Mouse (Mus musculus) cerebellum, adult 18-20 months (tissue): ENCODE measurements around the gene Lemd1.

Experiments
- DNase-seq, 2 experiments: peaks; one replicate each; pipeline ENCODE4 v3.0.0; 2021

The Lemd1 gene

DNA sequence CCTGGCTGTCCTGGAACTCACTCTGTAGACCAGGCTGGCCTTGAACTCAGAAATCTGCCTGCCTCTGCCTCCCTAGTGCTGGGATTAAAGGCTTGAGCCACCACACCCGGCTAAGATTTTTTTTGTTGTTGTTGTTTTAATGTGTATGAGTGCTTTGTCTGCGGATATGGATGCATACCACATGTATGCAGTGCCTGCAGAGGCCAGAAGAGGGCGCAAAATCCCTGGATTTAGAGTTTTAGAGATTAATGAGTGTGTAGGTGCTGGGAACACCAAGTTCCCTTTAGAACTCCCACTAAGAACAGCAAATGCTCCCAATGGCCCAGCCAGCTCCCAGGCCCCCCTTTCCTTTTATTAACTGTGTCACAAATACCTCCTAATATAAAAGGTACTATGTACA is 25.4 kb upstream of the Lemd1 start:
- DNase-seq = no peak

DNA sequence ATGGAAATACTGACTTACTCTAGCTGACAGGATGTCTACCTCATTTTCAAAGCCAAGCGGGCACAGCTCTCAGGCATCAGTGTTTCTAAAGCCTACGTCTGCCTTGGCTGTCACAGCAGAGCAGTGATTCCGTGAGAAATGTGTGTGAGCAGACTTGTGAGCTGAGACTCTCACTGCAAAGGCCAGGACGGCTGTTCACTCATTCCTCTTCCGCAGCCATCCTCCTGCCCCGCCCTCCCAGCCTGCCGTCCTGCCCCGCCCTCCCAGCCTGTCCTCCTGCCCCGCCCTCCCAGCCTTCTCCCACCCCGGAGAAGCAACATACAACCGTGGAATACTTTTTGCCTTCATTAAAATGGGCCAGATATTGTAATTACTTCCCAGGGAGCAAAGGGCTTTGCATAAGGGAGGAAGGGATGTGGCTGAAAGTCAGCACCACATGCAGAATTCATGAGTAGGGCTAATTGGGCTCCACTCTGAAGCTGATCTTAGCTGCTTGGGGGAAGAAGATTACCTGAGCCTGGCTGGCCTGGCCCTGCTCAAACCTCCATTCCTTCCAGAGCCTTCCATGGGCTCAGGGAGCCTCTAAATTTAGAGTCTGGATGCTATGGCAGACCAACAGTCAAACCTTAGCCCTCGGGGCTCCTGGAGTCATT is 23.0 kb upstream of the Lemd1 start:
- DNase-seq = peak in 1 of 2 experiments; percentile 17

DNA sequence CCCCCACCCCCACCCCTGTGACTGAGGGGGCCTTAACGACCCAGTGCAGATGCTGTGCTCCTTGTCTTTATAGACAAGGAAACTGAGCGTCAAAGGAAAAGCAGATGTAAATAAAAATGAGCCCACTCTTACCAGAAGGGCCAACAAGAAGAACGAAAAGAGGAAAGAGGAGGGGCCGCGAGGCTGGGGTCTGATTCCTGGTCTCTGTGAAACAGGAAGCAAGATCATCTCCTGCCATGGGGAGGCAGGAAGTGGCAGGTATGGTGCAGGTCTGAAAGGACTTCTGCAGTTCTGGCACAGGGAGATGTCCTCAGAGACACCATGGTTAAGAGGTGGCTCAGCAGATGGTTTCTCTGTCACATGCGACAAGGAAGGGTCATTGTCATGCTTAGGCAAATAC is 20.5 kb upstream of the Lemd1 start:
- no peak for DNase-seq

DNA sequence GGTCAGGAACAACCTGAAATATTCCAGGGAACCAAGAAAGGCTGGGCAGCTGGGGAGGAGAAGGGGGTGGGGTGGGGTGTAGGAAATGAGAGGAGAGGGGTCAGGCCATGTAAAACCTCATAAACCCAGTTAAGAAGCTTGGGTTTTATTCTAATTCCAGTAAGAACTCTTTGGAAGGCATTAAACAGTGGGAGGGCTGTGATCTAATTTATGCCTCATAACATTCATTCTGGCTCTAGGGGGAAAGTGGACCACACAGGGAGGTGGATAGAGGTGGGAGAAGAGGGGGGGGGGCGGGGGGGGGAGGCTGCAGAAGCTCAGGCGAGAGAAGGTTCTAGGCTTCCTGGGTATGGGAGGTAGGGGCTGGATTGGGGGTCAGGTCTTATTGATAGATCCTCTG is 19.6 kb upstream of the Lemd1 start:
- DNase-seq = no peak

DNA sequence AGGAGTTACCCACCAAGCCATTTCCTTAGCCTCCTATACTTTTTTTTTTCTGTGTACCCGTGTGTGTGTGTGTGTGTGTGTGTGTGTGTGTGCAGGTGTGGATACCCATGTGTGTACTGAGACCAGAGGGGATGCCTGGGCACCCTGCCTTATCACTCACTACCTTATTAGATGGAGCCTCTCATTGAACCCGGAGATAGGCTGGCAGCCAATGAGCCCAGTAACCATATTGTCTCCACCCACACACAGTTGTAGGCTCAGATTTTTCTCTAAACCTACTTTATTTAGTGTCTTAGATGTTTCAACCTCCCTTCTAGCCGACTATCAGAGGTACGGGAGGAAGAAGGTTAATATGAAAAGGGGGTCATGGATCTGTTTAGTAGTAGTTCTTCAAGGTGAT is 4.9 kb upstream of the Lemd1 start:
- DNase-seq = no peak

DNA sequence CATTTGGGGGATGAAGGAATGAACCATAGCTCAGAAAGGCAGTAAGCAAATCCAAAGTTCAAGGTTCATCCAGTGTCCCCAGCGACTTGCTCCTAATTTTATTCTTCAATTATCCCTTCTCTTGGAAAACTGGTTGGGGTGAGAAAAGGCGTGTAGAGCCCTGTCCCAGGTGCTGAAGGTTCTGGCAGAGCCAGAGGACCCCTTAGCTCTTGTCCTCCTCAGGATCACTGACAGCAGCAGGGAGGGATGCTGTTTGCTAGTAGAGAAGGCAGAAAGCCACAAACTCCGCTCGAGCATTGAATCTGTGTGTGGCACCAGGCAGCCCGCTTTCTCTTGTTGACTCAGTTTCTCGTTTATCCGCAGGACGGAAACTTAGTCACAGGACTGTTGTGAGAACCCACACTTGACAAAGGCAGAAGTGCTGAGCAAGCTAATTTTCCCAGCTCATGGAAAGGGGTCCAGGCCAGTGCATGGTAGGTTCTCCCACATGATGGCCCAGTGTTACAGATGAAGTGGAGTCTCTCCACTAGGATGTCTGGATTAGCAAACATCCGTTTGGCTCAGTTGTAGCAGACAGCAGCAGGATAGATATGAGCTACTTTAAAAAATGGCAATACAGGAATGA is 2.7 kb upstream of the Lemd1 start:
- no peak for DNase-seq

DNA sequence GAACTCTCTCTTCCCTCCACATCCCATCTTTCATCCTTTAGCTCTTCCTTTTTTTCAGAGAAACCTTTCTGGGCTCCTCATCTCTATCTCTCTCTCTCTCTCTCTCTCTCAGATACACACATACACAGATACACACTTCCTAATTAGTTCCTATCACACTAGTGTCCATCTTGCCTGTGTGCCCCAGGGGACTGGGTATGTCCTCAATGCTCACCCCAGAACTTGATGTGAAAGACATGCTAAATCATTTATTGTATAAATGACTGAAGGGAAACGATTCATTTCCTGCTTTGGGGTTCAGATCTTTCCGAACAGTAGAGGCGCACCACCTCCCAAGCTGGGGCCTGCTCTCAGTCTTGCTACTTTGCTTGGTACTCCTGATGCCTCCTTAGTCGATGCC is 2.0 kb upstream of the Lemd1 start:
- DNase-seq = no peak

DNA sequence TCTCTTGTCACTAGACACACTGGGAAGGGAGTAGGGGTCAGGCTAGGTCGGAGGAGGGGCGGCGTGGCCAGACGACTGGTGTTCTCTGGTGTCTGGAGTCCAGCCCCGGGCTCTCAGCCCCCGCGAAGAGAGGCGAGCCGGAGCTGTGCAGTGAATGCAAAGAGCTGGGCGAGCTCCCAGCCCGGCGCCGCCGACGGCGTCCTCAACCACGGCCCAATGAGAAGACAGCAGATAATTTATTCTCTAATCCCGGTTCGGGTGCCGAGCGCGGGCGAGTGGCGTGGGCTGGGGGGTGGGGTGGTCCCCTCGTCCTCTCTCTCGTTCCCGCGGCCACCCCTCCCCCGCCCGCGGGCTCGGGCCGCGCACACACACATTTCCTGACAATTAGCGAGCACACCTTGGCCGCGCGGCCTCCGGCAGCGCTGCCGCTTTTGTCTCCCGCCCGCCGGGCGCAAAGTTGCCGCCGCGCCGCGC is 1.2 kb upstream of the Lemd1 start:
- DNase-seq = peak; percentile 25 to 27

DNA sequence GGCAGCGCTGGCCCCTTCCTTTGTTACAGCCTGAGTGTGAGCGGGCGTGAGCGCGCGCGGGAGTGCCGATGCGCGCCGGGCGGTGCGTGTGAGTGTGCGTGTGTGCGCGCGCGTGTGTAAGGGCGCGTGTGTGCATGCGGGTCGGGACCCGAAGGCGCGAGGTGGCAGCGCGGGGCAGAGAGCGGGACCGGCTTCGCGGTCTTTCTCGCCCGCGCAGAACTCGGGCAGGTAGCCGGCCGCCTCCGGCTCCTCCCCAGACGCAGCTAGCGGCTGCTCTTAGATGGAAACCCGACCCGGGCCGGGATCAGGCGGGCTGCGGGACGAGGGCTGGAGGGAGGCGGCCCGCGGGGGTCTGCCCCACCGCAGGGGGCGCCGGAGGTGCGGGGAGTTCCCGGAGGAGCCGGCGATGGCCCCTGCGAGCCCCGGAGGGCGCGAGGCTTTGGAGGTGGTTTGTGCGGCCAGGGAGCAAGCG is 574 bp upstream of the Lemd1 start:
- peak in 1 of 2 experiments; percentile 35 for DNase-seq

DNA sequence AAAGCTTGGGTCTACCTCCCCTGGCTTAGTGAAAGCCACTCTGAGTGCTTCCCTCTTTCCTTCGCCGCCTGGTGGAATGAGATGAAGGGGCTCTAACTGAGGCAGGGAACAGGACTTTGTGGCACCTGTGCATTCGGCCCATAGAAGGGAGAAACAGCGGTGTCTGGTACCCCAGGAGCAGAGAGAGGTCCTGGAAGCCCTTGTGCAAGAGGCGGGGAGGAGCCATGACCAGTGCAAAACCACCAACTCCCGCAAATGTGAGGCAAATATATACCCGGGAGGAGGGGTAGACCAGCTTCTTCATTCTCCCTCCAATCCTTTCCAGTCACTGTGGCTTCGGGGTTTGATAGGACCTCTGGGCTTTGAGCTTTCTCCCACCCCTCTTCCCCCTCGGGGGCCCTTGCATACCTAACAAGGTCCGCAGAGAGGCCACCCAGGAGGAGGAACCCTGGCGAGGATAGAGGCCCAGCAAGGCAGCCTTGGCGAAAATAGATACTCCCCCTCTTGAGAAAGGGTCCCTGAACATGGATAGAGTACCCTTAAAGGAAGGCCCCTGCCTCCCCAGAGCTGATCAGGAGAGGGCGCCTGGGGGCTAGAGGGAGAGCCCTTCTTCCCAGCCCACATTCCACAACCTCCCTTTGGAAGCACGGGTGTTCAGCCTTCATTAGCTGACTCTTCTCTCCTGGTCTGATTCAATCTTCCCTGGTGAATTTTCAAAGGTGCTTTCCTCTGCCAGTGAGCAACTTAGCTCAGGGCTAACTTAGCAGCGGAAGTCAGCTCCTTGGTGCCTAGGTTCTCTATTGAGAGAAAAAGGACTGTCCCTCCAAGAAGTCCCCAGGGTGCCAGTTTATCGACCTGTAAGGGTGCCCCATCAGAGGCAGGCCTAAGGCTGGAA is 802 bp downstream of the Lemd1 start:
- DNase-seq = no peak

DNA sequence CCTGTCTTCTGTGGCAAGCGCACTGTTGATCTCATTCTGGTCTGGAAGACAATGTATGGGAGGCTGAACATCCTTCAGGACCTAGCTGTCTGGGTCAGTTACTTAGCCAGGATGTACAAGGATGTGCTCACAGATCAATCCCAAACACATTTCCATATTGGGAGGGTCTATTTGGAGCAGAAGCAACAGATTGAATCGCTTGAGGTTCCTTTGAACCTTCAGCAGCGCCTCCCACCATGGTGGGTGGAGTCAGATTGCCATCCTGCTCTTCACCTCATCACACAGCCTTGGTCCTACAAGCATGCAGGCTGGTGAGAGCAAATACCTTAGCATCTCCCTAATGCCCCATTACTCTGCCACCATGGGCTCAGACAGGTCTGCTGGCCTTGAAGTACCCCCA is 2.6 kb downstream of the Lemd1 start:
- DNase-seq = no peak

DNA sequence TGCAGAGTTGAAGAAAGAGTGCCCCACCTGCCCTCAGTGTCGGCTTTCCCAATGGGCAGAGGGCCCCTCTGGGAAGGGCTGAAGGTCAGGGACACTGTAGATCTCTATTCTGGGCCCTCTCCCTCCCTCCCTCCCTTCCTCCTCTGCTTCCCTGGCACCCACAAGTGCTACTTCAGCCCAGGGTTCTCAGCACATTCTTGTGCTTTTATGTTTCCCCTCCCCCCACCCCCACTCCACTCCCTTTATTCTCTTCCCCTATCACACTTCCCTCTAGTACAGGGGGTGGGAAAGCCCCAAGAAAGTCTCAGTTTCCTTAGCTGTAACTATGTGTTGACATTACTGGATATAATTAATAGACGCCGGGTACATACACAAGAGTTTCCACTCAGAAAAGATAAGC is 3.4 kb downstream of the Lemd1 start:
- no peak for DNase-seq

DNA sequence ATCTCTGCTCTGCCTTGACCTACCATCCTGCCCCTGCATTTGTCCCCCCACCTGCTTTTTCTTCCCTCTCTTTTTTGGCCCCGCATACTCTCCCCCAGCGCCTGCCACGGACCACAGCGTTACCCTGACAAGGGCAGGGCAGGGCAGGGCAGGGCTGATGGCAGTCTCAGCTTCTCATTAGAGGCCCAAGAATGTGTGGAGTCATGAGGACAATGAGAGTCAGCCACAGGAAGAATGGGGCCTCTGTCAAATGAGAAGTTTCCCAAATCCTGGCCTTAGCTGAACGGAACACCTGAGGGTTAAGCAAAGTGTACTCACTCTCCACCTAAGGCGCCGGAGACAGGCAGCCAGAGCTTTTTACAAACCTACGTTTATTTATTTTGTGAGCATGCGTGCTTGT is 3.9 kb downstream of the Lemd1 start:
- no peak for DNase-seq

DNA sequence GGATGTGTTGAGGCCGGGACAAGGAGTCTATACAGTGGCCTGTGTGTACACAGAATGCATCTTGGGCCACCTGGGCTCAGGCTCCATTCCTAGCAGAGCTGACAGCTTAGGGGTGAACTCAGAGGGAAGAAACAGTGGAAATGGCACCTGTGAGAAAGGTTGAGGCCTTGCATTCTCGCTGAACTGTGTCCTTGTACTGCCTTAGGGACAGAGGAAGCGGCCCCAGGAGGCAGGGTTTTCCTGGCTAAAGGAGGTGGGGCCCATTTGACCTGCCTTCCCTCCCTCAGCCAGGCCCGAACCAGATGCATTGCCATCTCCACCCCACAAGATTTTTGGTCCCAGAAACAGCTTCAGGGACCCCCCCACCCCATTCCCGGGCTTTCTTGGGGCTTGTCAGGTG is 4.5 kb downstream of the Lemd1 start:
- DNase-seq = no peak

DNA sequence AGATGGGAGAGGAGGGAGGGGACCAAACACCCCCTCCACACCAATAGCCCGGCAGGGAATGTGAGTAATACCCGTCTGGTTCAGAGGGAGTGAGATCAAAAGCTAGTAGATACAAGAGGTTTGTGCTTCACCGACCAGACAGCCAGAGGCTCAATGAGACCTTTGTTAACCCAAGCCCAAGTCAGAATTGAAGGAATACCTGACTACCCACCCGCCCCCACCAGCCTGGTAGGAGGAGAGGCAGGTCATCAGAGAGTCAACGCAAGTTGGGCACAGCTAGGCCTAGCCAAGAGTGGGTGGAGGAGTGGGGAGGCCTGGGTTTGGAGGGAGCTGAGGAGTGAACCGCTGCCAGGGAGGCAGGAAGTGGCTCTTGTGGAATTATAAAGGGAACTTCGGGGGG is 5.1 kb downstream of the Lemd1 start:
- no peak for DNase-seq

DNA sequence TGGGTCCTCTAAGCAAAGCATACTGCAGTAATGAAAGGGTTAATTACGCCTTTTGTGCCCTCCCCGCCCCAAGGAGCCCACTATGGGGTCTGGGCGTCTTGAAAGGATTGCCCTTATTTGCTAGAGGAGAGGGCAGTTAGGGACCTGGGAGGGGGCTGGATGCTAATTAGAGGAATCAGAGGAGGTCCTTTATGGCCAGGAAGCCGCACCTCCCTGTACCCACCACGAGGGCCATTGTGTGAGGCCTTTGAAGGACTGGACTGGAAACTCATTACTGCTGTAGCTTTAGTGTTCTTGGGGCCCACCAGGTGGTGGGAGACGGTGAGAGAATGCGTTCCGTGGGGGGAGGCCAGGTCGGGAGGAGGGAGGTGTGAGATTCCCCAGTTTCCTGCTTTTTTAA is 6.4 kb downstream of the Lemd1 start:
- no peak for DNase-seq

DNA sequence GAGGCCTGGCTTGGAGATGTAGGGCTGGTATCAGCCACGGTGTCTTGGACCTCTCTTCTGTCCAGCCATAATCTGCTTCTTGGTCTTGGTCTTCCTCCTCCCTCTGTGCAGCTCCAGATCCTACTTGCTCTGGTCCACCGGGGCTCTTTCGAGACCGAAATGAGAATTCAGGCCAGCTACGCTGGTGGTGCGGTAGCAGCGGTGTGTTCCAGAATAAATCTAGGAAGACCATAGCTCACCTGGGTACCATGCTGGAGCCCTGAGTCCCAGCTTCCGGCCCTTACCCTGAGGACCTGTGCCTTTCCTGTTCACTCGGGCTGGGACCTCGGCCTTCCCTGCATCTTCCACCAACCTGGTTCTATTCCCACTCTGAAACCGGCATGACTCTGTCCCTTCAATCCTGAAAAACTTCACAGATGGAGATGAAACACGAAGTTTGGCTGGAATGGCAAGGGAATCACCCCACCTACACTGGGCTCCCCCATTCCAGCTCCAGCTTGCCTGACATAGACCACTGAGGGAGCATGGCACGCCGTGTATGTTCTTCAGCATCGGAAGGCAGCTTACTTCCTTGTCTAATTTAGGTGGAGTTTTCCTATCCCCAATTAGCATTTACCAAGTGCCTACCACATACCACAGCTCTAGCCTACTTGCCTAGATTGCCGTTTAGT is 7.3 kb downstream of the Lemd1 start:
- no peak for DNase-seq

DNA sequence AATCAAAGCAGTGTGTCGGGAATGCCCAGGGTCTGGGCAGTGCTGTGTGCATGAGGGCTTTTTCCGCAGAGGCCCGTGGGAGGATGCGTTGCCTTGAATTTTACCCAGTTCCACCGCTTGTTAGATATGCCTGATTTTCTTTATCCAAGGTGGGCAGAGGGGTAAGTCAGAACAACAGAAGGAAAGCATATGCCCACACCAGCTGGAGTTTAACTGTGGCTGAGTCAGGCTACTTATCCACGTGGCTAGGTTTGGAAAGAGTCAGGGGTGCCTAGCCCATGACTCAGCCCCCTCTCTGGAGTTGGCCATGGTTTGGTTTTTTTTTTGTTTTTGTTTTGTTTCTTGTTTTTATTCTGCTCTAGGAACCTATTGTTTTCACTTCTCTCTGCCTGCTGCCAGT is 8.0 kb downstream of the Lemd1 start:
- DNase-seq = no peak

DNA sequence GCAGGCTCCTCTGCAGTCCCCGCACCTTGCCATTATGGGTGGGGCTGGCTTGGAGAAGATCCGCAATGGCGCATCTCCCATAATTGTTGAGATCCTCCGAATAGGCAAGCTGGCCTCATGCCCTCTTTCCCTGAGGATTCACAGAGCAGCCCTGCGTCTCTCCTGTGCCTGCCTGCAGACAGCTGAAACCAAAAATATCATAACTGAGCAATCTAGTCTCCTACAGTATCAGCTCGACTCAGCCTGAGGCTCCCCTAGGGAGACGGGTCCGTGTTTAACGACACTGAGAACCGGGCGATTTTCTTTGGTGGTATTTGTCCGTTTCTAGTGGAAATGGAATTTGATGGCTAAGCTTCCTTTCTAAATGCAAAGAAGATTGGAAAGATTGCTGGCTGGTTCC is 8.7 kb downstream of the Lemd1 start:
- DNase-seq = peak; percentile 52 to 55

DNA sequence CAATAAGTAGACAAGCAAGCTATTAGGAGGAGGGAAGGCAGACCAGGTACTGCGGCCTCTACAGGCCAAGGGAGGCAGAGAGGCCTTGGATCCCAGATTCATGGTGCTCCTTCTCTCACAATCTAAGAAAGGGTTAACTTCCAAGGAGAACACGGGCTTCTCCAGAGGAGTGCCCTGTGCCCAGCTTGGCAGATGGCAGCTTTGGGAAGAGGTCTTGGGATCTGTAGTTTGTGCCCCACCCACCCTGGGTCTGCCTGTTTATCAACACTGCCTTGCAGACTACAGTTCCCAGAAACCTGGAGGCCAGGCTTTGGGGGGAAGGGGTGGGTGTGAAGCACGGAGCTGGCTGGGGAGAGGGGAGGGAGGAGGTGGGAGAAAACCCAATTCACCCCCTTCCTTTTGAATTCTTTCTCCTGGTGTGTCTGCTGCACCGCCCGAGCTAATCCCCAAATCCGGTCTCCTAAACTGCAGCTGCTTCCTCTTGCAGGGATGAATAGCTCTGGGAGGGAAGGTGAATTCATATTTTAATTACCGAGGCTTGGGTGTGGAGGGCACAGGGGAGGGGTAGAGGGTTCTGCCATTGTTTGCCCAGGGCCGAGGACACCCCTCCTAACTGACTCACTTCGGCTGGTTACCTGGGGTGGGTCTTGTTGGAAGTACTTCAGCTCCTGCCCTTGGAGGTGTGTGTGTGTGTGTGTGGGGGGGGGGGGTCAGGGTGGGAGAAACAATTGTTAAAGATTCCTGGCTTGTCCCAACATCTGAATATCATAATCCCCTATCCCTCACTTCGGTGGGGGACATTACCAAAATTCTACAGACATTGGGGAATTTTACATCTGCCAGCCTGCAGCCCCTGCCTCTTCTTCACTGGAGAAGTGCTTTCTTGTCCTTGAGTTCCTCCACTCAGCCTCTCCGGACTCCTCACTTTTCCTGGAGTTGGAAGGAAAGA is 9.6 kb downstream of the Lemd1 start:
- DNase-seq = peak; percentile 63 to 81

DNA sequence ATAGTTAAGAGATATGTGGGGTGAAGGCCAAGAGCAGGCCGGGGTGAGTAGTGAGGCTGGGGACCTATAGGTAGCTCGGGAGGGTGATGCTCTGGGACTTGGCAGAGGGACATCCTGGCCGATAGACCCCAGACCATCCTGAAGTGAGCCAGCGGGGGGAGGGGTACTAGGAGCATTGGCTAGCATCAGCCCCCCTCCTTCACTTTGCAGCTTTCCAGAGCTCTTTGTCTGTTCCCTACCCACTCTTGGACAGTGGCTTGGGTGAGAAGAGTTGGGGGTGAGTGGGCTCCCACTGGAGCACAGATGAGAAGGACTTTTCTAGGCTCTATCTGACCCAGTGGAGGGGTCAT is 10.3 kb downstream of the Lemd1 start:
- no peak for DNase-seq

DNA sequence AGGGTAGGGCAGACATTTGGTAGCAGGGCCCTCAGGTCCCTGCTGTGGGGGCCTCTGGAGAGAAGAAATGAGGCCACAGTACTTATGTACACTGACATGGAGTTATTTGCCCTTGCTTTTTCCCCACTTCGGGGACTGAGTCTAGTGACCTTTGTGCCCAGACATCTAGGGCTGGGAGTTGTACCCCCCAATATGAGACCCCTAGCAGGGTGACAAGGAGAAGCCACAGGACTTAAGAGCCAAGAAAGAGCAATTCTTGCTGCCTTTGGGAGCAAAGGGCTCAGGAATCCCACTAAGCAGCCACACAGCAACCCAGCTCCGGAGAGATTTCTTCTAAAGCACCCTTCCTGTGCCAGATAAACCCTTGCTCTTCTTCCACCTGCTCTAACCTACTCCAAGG is 10.7 kb downstream of the Lemd1 start:
- DNase-seq = no peak
